ENCODE assay signal across 8 mouse cellular contexts in genomic region chr12:85150321-85151001, GRCm38 (mm10). TPM values are rescaled to one million over a fixed set of nuclear protein-coding genes. Genes with fewer than 3 reads are reported as not detected.
DNase-seq lines count a peak whose midpoint lies in the region; ATAC-seq and TF ChIP-seq lines count a peak whose summit lies in the region.

No protein-coding gene starts in this region.

- no peak for DNase-seq in cerebellum, adult 2 months
- DNase-seq in cerebellum, adult 9-11 months = no peak
- no peak for DNase-seq in urinary bladder, postnatal 10 days (ENCODE audit: low spot score)
- no peak for DNase-seq in natural killer cell, adult 2 months (ENCODE audit: low spot score in 2 of 2)
- DNase-seq in right cerebral cortex, postnatal 10 days (ENCODE audit: low spot score in 2 of 2) = no peak

- H3K27me3 ChIP-seq in cerebellum, adult 2 months (ENCODE audit: control insufficient read depth, insufficient read depth, low read length) = no peaks in the 10 kb centered on the region
- peaks cover 49% of the 10 kb centered on the region for H3K27me3 ChIP-seq in E14TG2a.4 (ENCODE audit: insufficient read depth, low read length)
- H3K27me3 ChIP-seq in heart, embryonic 16.5 days (ENCODE audit: control insufficient read depth, insufficient read depth, low read length) = no peaks in the 10 kb centered on the region; the same call in 1 of the 2 replicates

- H3K4me3 ChIP-seq in cerebellum, adult 2 months (replicated peaks; ENCODE audit: insufficient read depth, low read depth, low read length) = peak overlapping the region; percentile 69
- peak overlapping the region; percentile 78 for H3K4me3 ChIP-seq in E14TG2a.4 (replicated peaks; ENCODE audit: low read length)
- peak overlapping the region; percentile 41 for H3K4me3 ChIP-seq in heart, embryonic 16.5 days (ENCODE audit: low read length)

- peaks cover 8% of the 10 kb centered on the region for H3K4me1 ChIP-seq in cerebellum, adult 2 months (ENCODE audit: control insufficient read depth, insufficient read depth, low read length)
- H3K4me1 ChIP-seq in E14TG2a.4 (replicated peaks; ENCODE audit: low read depth, low read length) = peaks cover 30% of the 10 kb centered on the region
- H3K4me1 ChIP-seq in heart, embryonic 16.5 days (ENCODE audit: control insufficient read depth, insufficient read depth, low read length) = peaks cover 17% of the 10 kb centered on the region

- no peak for TF ChIP-seq CTCF in cerebellum, adult 2 months (IDR thresholded peaks at IDR 0.05; ENCODE audit: borderline replicate concordance, insufficient read depth, low read depth, low read length)
- TF ChIP-seq CTCF in E14TG2a.4 (conservative IDR thresholded peaks at IDR 0.05; ENCODE audit: low read length) = no peak

- peak overlapping the region; percentile 17 for H3K27ac ChIP-seq in cerebellum, adult 2 months (ENCODE audit: insufficient read depth, low read length)
- no peak overlapping the region for H3K27ac ChIP-seq in heart, embryonic 16.5 days (ENCODE audit: low read length)

- no peaks in the 10 kb centered on the region for H3K36me3 ChIP-seq in E14TG2a.4 (ENCODE audit: insufficient read depth, low read length)
- no peaks in the 10 kb centered on the region for H3K36me3 ChIP-seq in heart, embryonic 16.5 days (ENCODE audit: control insufficient read depth, insufficient read depth)

- peak overlapping the region; percentile 30; the same call in 1 of the 2 replicates for H3K9ac ChIP-seq in heart, embryonic 16.5 days (ENCODE audit: low read length)

- peak overlapping the region; percentile 62 for H3K4me2 ChIP-seq in heart, embryonic 16.5 days (ENCODE audit: low read depth, low read length)

- no peaks in the 10 kb centered on the region for H3K9me3 ChIP-seq in E14TG2a.4 (ENCODE audit: low read length)
- H3K9me3 ChIP-seq in heart, embryonic 16.5 days (replicated peaks; ENCODE audit: control insufficient read depth, low read length) = peaks cover 3% of the 10 kb centered on the region; the same call in 1 of the 2 replicates

- no peak for TF ChIP-seq POLR2A in cerebellum, adult 2 months (IDR thresholded peaks at IDR 0.05; ENCODE audit: borderline replicate concordance, insufficient read depth, low read length)

- WGBS in cerebellum, adult 2 months = 7% methylated on average over 20 of the region's 20 CpGs
- 12% methylated on average over 20 of the region's 20 CpGs for WGBS in heart, embryonic 16.5 days

- ATAC-seq in heart, embryonic 16.5 days (replicated peaks; ENCODE audit: extremely low read depth, insufficient read depth, low FRiP score) = no peak
- ATAC-seq in megakaryocyte, adult 5-6 weeks (ENCODE audit: poor library complexity, severe bottlenecking) = 0 out of 2 replicates have a peak, but pooled peaks have one; percentile 19

RNA-seq across cellular contexts. Expression of gene Rps6kl1, which starts 0.6 kb away (rescaled TPM):
- polyA plus RNA-seq in cerebellum, adult 2 months (2012; rRNA removed) = 35.2 and 36.5 TPM in 2 replicates
- polyA plus RNA-seq in heart, embryonic 16.5 days (2015; fragmentation: Nextera tagmentation; extraction: Ambion mirVana) = 1.6 and 2.5 TPM in 2 replicates
- total RNA-seq in megakaryocyte, adult 5-6 weeks (2015) = 0.04 TPM in 1 of 2 replicates, not detected in the other
- total RNA-seq in megakaryocyte, adult 5-6 weeks (2017) = 0.15 TPM in 1 of 2 replicates, not detected in the other

RNA-seq across cellular contexts. Expression of gene Pgf, which starts 27.1 kb away (rescaled TPM):
- 5.1 and 6.1 TPM in 2 replicates for polyA plus RNA-seq in cerebellum, adult 2 months (2012; rRNA removed)
- polyA plus RNA-seq in heart, embryonic 16.5 days (2015; fragmentation: Nextera tagmentation; extraction: Ambion mirVana) = 8.2 and 9.2 TPM in 2 replicates
- 0.14 and 0.33 TPM in 2 replicates for total RNA-seq in megakaryocyte, adult 5-6 weeks (2015)
- 0.18 TPM in 1 of 2 replicates, not detected in the other for total RNA-seq in megakaryocyte, adult 5-6 weeks (2017)

RNA-seq across cellular contexts. Expression of gene Dlst, which starts 39.8 kb away (rescaled TPM):
- 180 and 185 TPM in 2 replicates for polyA plus RNA-seq in cerebellum, adult 2 months (2012; rRNA removed)
- 254 and 264 TPM in 2 replicates for polyA plus RNA-seq in heart, embryonic 16.5 days (2015; fragmentation: Nextera tagmentation; extraction: Ambion mirVana)
- total RNA-seq in megakaryocyte, adult 5-6 weeks (2015) = 68.1 and 91.8 TPM in 2 replicates
- total RNA-seq in megakaryocyte, adult 5-6 weeks (2017) = 166 and 175 TPM in 2 replicates

RNA-seq across cellular contexts. Expression of gene Prox2, which starts 39.9 kb away (rescaled TPM):
- 1.6 and 1.9 TPM in 2 replicates for polyA plus RNA-seq in cerebellum, adult 2 months (2012; rRNA removed)
- polyA plus RNA-seq in heart, embryonic 16.5 days (2015; fragmentation: Nextera tagmentation; extraction: Ambion mirVana) = 1.8 and 2.4 TPM in 2 replicates
- 1.6 and 3.1 TPM in 2 replicates for total RNA-seq in megakaryocyte, adult 5-6 weeks (2015)
- total RNA-seq in megakaryocyte, adult 5-6 weeks (2017) = 2.0 and 6.0 TPM in 2 replicates

Comparison
In these comparisons a context has a peak if more than half of its experiments do, and no peak if none do; other contexts are left out.
1. RNA of gene Rps6kl1, which starts 0.6 kb away (polyA plus RNA-seq): 35.2 to 36.5 TPM in cerebellum, adult 2 months; 1.6 to 2.5 TPM in heart, embryonic 16.5 days; every median in the first group is over 10 times any median in the second.
2. Peak in every context shown above with its lines, with median percentiles within 50 percentile points of each other: H3K4me3 ChIP-seq.